Mouse (Mus musculus) myocyte (in vitro differentiated cells): ENCODE measurements around the gene Pakap.

Source experiments
- CEBPB ChIP-seq: IDR thresholded peaks from 2 replicates; pipeline ENCODE4 v1.6.1; 2011; ENCODE audit warnings: mild to moderate bottlenecking, moderate library complexity; ENCODE audit not compliant: poor library complexity, insufficient read depth, severe bottlenecking
- E2F4 ChIP-seq: IDR thresholded peaks from one replicate; pipeline ENCODE4 v1.6.1; 2011; ENCODE audit warnings: mild to moderate bottlenecking, control low read depth, moderate library complexity; ENCODE audit not compliant: insufficient read depth
- MAX ChIP-seq: IDR thresholded peaks from one replicate; pipeline ENCODE4 v1.6.1; 2011; ENCODE audit warnings: low read depth, mild to moderate bottlenecking, control low read depth
- MYOD1 ChIP-seq, 3 experiments: IDR thresholded peaks; one replicate each; pipeline ENCODE4 v1.6.1; 2011; ENCODE audit warnings: control low read depth in 2 of 3, low read depth in 2 of 3, mild to moderate bottlenecking in 2 of 3, moderate library complexity in 1 of 3; ENCODE audit not compliant: insufficient read length in 2 of 3, control insufficient read depth in 1 of 3
- POLR2A ChIP-seq: IDR thresholded peaks from one replicate; pipeline ENCODE4 v1.6.1; 2011; ENCODE audit warnings: low read depth, mild to moderate bottlenecking, control low read depth, moderate library complexity; ENCODE audit not compliant: insufficient read length
- POLR2AphosphoS2 ChIP-seq: IDR thresholded peaks from one replicate; pipeline ENCODE4 v1.6.1; 2011; ENCODE audit warnings: low read depth, control low read depth; ENCODE audit not compliant: insufficient read length
- REST ChIP-seq: IDR thresholded peaks from one replicate; pipeline ENCODE4 v1.6.1; 2011; ENCODE audit warnings: mild to moderate bottlenecking, control low read depth, moderate library complexity; ENCODE audit not compliant: insufficient read depth, insufficient read length
- USF1 ChIP-seq: IDR thresholded peaks from one replicate; pipeline ENCODE4 v1.6.1; 2011; ENCODE audit warnings: low read depth, mild to moderate bottlenecking, control low read depth, moderate library complexity

- TF ChIP-seq REST (no peak), CEBPB (no peak), USF1 (no peak), POLR2A (no peak), MYOD1 (IDR thresholded peaks at IDR 0.05; ENCODE audit: control insufficient read depth in 1 of 3, insufficient read length in 2 of 3, low read depth in 2 of 3) (peak in 1 of 3 experiments; percentile 7), POLR2AphosphoS2 (no peak), E2F4 (no peak), MAX (no peak)
Measured at GRCm38 (mm10) chr4:57771558-57772219, 203.7 kb downstream of the Pakap start.
